Mouse (Mus musculus) cerebellum, adult 2 months (tissue): Measurements from ENCODE around the gene Mta3.

Experiments used
- CTCF ChIP-seq: fragments of 200-500 bp; IDR thresholded peaks from 2 replicates; pipeline ENCODE4 v1.5.1; 2011; ENCODE audit warnings: low read depth, mild to moderate bottlenecking, control low read depth, low read length, moderate library complexity, borderline replicate concordance; ENCODE audit not compliant: insufficient read depth
- POLR2A ChIP-seq: fragments of 200-500 bp; IDR thresholded peaks from 2 replicates; pipeline ENCODE4 v1.6.1; 2011; ENCODE audit warnings: low read length, control low read depth, borderline replicate concordance; ENCODE audit not compliant: insufficient read depth

DNA sequence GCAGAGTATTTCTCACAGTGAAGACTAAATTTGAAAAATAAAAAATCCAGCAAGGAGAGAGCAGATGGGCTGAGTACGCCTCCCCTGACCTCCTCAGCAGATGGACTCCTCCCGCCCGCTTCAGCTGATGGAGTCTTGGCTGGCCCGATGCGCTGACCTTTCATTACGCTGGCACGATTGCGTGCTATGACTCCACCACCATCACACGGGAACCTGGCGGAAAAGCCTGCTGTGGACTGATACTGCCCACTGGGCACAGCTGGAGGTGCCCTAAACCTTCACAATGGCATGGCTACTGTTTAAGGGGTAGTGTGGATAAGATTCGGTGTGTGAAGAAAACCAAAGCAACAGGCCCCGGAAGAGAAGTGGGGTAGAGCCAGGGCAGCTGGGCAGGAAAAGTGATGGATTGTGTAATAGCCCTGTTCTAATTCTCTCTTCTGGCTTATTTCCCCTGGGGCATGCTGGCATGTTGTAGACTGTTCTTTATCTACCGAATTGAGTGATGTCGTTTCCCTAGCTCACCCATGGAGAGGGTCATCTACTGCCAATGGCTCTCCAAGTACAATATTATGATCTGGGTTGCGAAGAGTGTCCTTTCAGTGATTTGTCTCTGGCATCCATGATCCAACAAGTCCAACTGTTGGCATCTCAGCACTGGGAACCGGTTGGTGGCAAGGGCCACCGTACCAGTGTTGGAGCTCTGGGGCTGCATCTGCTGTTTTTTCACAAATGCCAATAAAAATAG lies 106.4 kb downstream of the Mta3 start:
- no peak for TF ChIP-seq CTCF
- TF ChIP-seq POLR2A = no peak
